Comparison of ENCODE assay signal across 8 mouse cellular contexts in genomic region chr4:86874146-86874847, GRCm38 (mm10). TPM values are rescaled to one million over a fixed set of nuclear protein-coding genes. Genes with fewer than 3 reads are reported as not detected.
DNase-seq lines count a peak whose midpoint lies in the region; ATAC-seq and TF ChIP-seq lines count a peak whose summit lies in the region.

Gene Acer2 (plus strand): TSS chr4:86874396.

- DNase-seq in G1E (ENCODE audit: low spot score): peak; percentile 40
- peak; percentile 68 for DNase-seq in cerebellum, adult 8-10 months
- peak; percentile 63 for DNase-seq in forelimb bud, embryonic 11.5 days (ENCODE audit: low read depth, low spot score)
- peak; percentile 95 for DNase-seq in heart, postnatal 4 days
- DNase-seq in layer of hippocampus, adult 2 months (ENCODE audit: low spot score in 2 of 2): peak; percentile 74 to 76
- peak; percentile 89 for DNase-seq in lung, adult 2 months

- no peaks in the 10 kb centered on the region for H3K36me3 ChIP-seq in G1E (replicated peaks)
- no peaks in the 10 kb centered on the region for H3K36me3 ChIP-seq in neural tube, embryonic 14.5 days (ENCODE audit: control insufficient read depth, insufficient read depth, low read length)
- no peaks in the 10 kb centered on the region for H3K36me3 ChIP-seq in testis, adult 2 months (ENCODE audit: control insufficient read depth, insufficient read depth, low read length)

- peak; percentile 99 for TF ChIP-seq POLR2A in lung, adult 2 months (IDR thresholded peaks at IDR 0.05; ENCODE audit: borderline replicate concordance, extremely low read depth, low read depth, low read length)
- peak; percentile 82 for TF ChIP-seq POLR2A in testis, adult 2 months (IDR thresholded peaks at IDR 0.05; ENCODE audit: control insufficient read depth, low read depth, low read length)

- WGBS in lung, adult 2 months: under 1% methylated on average over 58 of the region's 60 CpGs
- WGBS in neural tube, embryonic 14.5 days: under 1% methylated on average over 52 of the region's 60 CpGs

- H3K9me3 ChIP-seq in G1E (replicated peaks): peaks cover 4% of the 10 kb centered on the region; the same call in 1 of the 2 replicates
- no peaks in the 10 kb centered on the region for H3K9me3 ChIP-seq in neural tube, embryonic 14.5 days (ENCODE audit: control insufficient read depth, low read length)

- peaks cover 9% of the 10 kb centered on the region for H3K4me1 ChIP-seq in G1E (ENCODE audit: insufficient read depth, low read depth, low read length)
- H3K4me1 ChIP-seq in lung, adult 2 months (ENCODE audit: control insufficient read depth, insufficient read depth, low read length): no peaks in the 10 kb centered on the region
- H3K4me1 ChIP-seq in neural tube, embryonic 14.5 days (ENCODE audit: control insufficient read depth, insufficient read depth, low read length): no peaks in the 10 kb centered on the region; the same call in 1 of the 2 replicates
- H3K4me1 ChIP-seq in testis, adult 2 months (ENCODE audit: control insufficient read depth, insufficient read depth, low read length): peaks cover 4% of the 10 kb centered on the region

- peak; percentile 45; the same call in 1 of the 2 replicates for ATAC-seq in G1E (ENCODE audit: extremely low read depth, insufficient number of reproducible peaks, low FRiP score, poor library complexity, severe bottlenecking)
- peak; percentile 96 for ATAC-seq in neural tube, embryonic 14.5 days (ENCODE audit: low read depth)

- peaks cover 39% of the 10 kb centered on the region for H3K27me3 ChIP-seq in G1E (ENCODE audit: insufficient read depth, low read length)
- peaks cover 3% of the 10 kb centered on the region; the same call in 1 of the 2 replicates for H3K27me3 ChIP-seq in neural tube, embryonic 14.5 days (ENCODE audit: control insufficient read depth, insufficient read depth, low read length)
- H3K27me3 ChIP-seq in testis, adult 2 months (ENCODE audit: control insufficient read depth, insufficient read depth, low read length): peaks cover 5% of the 10 kb centered on the region

- TF ChIP-seq CTCF in G1E (IDR thresholded peaks at IDR 0.05; ENCODE audit: low read depth, low read length): no peak
- TF ChIP-seq CTCF in layer of hippocampus, adult 2 months (conservative IDR thresholded peaks at IDR 0.05): peak; percentile 52
- no peak for TF ChIP-seq CTCF in lung, adult 2 months (IDR thresholded peaks at IDR 0.05; ENCODE audit: insufficient read depth, low read length)
- TF ChIP-seq CTCF in testis, adult 2 months (IDR thresholded peaks at IDR 0.05; ENCODE audit: control insufficient read depth, insufficient read depth, insufficient replicate concordance, low read depth, low read length): no peak

- H3K27ac ChIP-seq in layer of hippocampus, adult 2 months: peak within 1 kb of the TSS; percentile 70
- 0 out of 2 replicates have a peak within 1 kb of the TSS, but pooled peaks have one; percentile 34 for H3K27ac ChIP-seq in neural tube, embryonic 14.5 days (ENCODE audit: low read depth, low read length)
- H3K27ac ChIP-seq in testis, adult 2 months (ENCODE audit: control insufficient read depth, insufficient read depth, low read depth, low read length): peak within 1 kb of the TSS; percentile 64

- H3K9ac ChIP-seq in neural tube, embryonic 14.5 days (replicated peaks; ENCODE audit: low read depth, low read length): peak within 1 kb of the TSS; percentile 64

- peak within 1 kb of the TSS; percentile 72 for H3K4me3 ChIP-seq in G1E (ENCODE audit: low read depth, low read length)
- H3K4me3 ChIP-seq in layer of hippocampus, adult 2 months: peak within 1 kb of the TSS; percentile 78
- peak within 1 kb of the TSS; percentile 97 for H3K4me3 ChIP-seq in lung, adult 2 months (replicated peaks; ENCODE audit: extremely low read depth, low read depth, low read length)
- peak within 1 kb of the TSS; percentile 57 for H3K4me3 ChIP-seq in neural tube, embryonic 14.5 days (ENCODE audit: low read depth, low read length)
- peak within 1 kb of the TSS; percentile 98 for H3K4me3 ChIP-seq in testis, adult 2 months (ENCODE audit: control insufficient read depth, low read depth, low read length)

- H3K4me2 ChIP-seq in neural tube, embryonic 14.5 days (ENCODE audit: low read depth, low read length): peak within 1 kb of the TSS; percentile 87

RNA-seq across cellular contexts. Expression of gene Acer2, which starts in this region (rescaled TPM):
- total RNA-seq in G1E (2014; fragmentation: Nextera tagmentation): not detected in 2 replicates
- 0.22 TPM in 1 of 2 replicates, not detected in the other for total RNA-seq in G1E (2017)
- not detected in 2 replicates for polyA plus RNA-seq in G1E (2012)
- total RNA-seq in heart, postnatal 4 days (2021): 10 to 100 TPM; 18.2 to 19.0 TPM
- total RNA-seq in layer of hippocampus, adult 2 months (2021): 1 to 10 TPM; 5.1 TPM
- polyA plus RNA-seq in lung, adult 2 months (2012; rRNA removed): 179 and 323 TPM in 2 replicates
- 23.3 and 23.5 TPM in 2 replicates for polyA plus RNA-seq in neural tube, embryonic 14.5 days (2014; fragmentation: Nextera tagmentation; extraction: Ambion mirVana)
- polyA plus RNA-seq in testis, adult 2 months (2012; rRNA removed): 13.2 and 13.4 TPM in 2 replicates

Comparison
In these comparisons a context has a peak if more than half of its experiments do, and no peak if none do; other contexts are left out.
1. Peak in every context shown above with its lines: DNase-seq, ATAC-seq, H3K4me3 ChIP-seq and H3K27ac ChIP-seq.
2. RNA of gene Acer2 (total RNA-seq): 18.2 to 19.0 TPM in heart, postnatal 4 days and 5.1 TPM in layer of hippocampus, adult 2 months; 0.22 TPM in G1E; every median in the first group is over 4 times any median in the second.
3. RNA of gene Acer2 (polyA plus RNA-seq): 179 to 323 TPM in lung, adult 2 months, 23.3 to 23.5 TPM in neural tube, embryonic 14.5 days and 13.2 to 13.4 TPM in testis, adult 2 months; not detected in G1E; every median in the first group is over 10 times any median in the second.
4. Peak in DNase-seq, ATAC-seq and H3K4me3 ChIP-seq in G1E; RNA of the gene not detected or under 1 TPM.
5. DNase-seq: peak in every context shown above with its lines; median percentile 95 in heart, postnatal 4 days; 89 in lung, adult 2 months; 75 in layer of hippocampus, adult 2 months; 68 in cerebellum, adult 8-10 months; 63 in forelimb bud, embryonic 11.5 days; 40 in G1E.